In genomic region chr2:9883803-9884532, GRCm38 (mm10) we compare ENCODE assay signal across 9 mouse cellular contexts. TPM values are rescaled to one million over a fixed set of nuclear protein-coding genes. Genes with fewer than 3 reads are reported as not detected.
DNase-seq lines count a peak whose midpoint lies in the region; ATAC-seq and TF ChIP-seq lines count a peak whose summit lies in the region.
"Had no signal": no experiment of that assay in that cellular context is flagged by ENCODE, and none has a peak within 500 bp of the region (broad histone marks: within the 10 kb centered on the region; RNA-seq: fewer than 3 reads in every experiment).

No protein-coding gene starts in this region.

- no peak overlapping the region for H3K27ac ChIP-seq in heart, postnatal 0 days (ENCODE audit: low read depth)
- peak overlapping the region; percentile 78 for H3K27ac ChIP-seq in hindbrain, embryonic 13.5 days
- no peak overlapping the region for H3K27ac ChIP-seq in midbrain, embryonic 11.5 days (ENCODE audit: low read depth, low read length)
- H3K27ac ChIP-seq: layer of hippocampus, adult 2 months had no signal

- H3K36me3 ChIP-seq in heart, postnatal 0 days (replicated peaks; ENCODE audit: control insufficient read depth, insufficient read depth, low read length) = no peaks in the 10 kb centered on the region
- H3K36me3 ChIP-seq in E14TG2a.4 (ENCODE audit: insufficient read depth, low read length) = no peaks in the 10 kb centered on the region
- no peaks in the 10 kb centered on the region for H3K36me3 ChIP-seq in hindbrain, embryonic 13.5 days
- no peaks in the 10 kb centered on the region for H3K36me3 ChIP-seq in midbrain, embryonic 11.5 days (ENCODE audit: control insufficient read depth, insufficient read depth, low read length)

- WGBS in heart, postnatal 0 days = 3% methylated on average over 27 of the region's 27 CpGs
- under 1% methylated on average over 27 of the region's 27 CpGs for WGBS in hindbrain, embryonic 13.5 days
- WGBS in midbrain, embryonic 11.5 days = 0% methylated on average over 27 of the region's 27 CpGs

- ATAC-seq in heart, postnatal 0 days (ENCODE audit: insufficient read depth, low read depth) = no peak
- no peak for ATAC-seq in hindbrain, embryonic 13.5 days (ENCODE audit: low FRiP score)
- ATAC-seq in midbrain, embryonic 11.5 days (ENCODE audit: low FRiP score) = no peak

- peaks cover 18% of the 10 kb centered on the region for H3K4me1 ChIP-seq in heart, postnatal 0 days (ENCODE audit: control insufficient read depth, insufficient read depth)
- peaks cover 69% of the 10 kb centered on the region for H3K4me1 ChIP-seq in E14TG2a.4 (replicated peaks; ENCODE audit: low read depth, low read length)
- peaks cover 31% of the 10 kb centered on the region for H3K4me1 ChIP-seq in hindbrain, embryonic 13.5 days (replicated peaks)
- peaks cover 17% of the 10 kb centered on the region for H3K4me1 ChIP-seq in midbrain, embryonic 11.5 days (ENCODE audit: control insufficient read depth, insufficient read depth, low read length)

- H3K9ac ChIP-seq in heart, postnatal 0 days (replicated peaks; ENCODE audit: low read depth, low read length) = no peak overlapping the region
- H3K9ac ChIP-seq in hindbrain, embryonic 13.5 days = peak overlapping the region; percentile 66; the same call in 1 of the 2 replicates
- H3K9ac ChIP-seq in midbrain, embryonic 11.5 days (ENCODE audit: low read length) = peak overlapping the region; percentile 9; the same call in 1 of the 2 replicates

- no peak for DNase-seq in heart, postnatal 0 days (ENCODE audit: low spot score)
- no peak for DNase-seq in heart, postnatal 4 days
- peak; percentile 92 for DNase-seq in midbrain, embryonic 11.5 days (ENCODE audit: low spot score, missing footprints)
- no peak for DNase-seq in adrenal gland, adult (ENCODE audit: inconsistent age in 2 of 2, low spot score in 1 of 2)
- no peak for DNase-seq in layer of hippocampus, postnatal 36 days
- DNase-seq in cerebellum, postnatal 36 days = no peak

- H3K4me2 ChIP-seq in heart, postnatal 0 days (ENCODE audit: low read depth, low read length) = peak overlapping the region; percentile 67
- H3K4me2 ChIP-seq in hindbrain, embryonic 13.5 days = peak overlapping the region; percentile 61
- H3K4me2 ChIP-seq in midbrain, embryonic 11.5 days = peak overlapping the region; percentile 60; the same call in 1 of the 2 replicates

- peak overlapping the region; percentile 46 for H3K4me3 ChIP-seq in heart, postnatal 0 days (ENCODE audit: low read depth, low read length)
- H3K4me3 ChIP-seq in E14TG2a.4 (replicated peaks; ENCODE audit: low read length) = peak overlapping the region; percentile 51; the same call in 1 of the 2 replicates
- H3K4me3 ChIP-seq in hindbrain, embryonic 13.5 days = peak overlapping the region; percentile 41
- peak overlapping the region; percentile 26 for H3K4me3 ChIP-seq in midbrain, embryonic 11.5 days (ENCODE audit: low read depth, low read length)
- H3K4me3 ChIP-seq: layer of hippocampus, adult 2 months had no signal

- H3K9me3 ChIP-seq in heart, postnatal 0 days (replicated peaks; ENCODE audit: control insufficient read depth, low read length) = no peaks in the 10 kb centered on the region
- H3K9me3 ChIP-seq in E14TG2a.4 (ENCODE audit: low read length) = no peaks in the 10 kb centered on the region
- H3K9me3 ChIP-seq in hindbrain, embryonic 13.5 days = no peaks in the 10 kb centered on the region
- H3K9me3 ChIP-seq in midbrain, embryonic 11.5 days (ENCODE audit: control insufficient read depth, low read length) = no peaks in the 10 kb centered on the region

- TF ChIP-seq EP300 in heart, postnatal 0 days (IDR thresholded peaks at IDR 0.05; ENCODE audit: low read depth) = no peak

- no peak for TF ChIP-seq CTCF in heart, postnatal 0 days (IDR thresholded peaks at IDR 0.05; ENCODE audit: low read depth)
- TF ChIP-seq CTCF in E14TG2a.4 (conservative IDR thresholded peaks at IDR 0.05; ENCODE audit: low read length) = no peak

- peaks cover 98% of the 10 kb centered on the region for H3K27me3 ChIP-seq in heart, postnatal 0 days (ENCODE audit: control insufficient read depth, insufficient read depth, low read length)
- peaks cover 99% of the 10 kb centered on the region for H3K27me3 ChIP-seq in E14TG2a.4 (ENCODE audit: insufficient read depth, low read length)
- peaks cover 96% of the 10 kb centered on the region for H3K27me3 ChIP-seq in hindbrain, embryonic 13.5 days
- H3K27me3 ChIP-seq in midbrain, embryonic 11.5 days (ENCODE audit: control insufficient read depth, insufficient read depth, low read length) = peaks cover 87% of the 10 kb centered on the region

RNA-seq across cellular contexts. Expression of gene 4930412O13Rik, which starts 2.9 kb away (rescaled TPM):
- not detected in 2 replicates for total RNA-seq in heart, postnatal 0 days (2014; rRNA removed; ENCODE audit: low replicate concordance)
- not detected in 2 replicates for polyA plus RNA-seq in heart, postnatal 0 days (2015; fragmentation: Nextera tagmentation; extraction: Ambion mirVana)
- total RNA-seq in heart, postnatal 4 days (2021) = not detected
- 1.1 and 2.5 TPM in 2 replicates for polyA plus RNA-seq in hindbrain, embryonic 13.5 days (2015; fragmentation: Nextera tagmentation; extraction: Ambion mirVana)
- 0.20 and 1.2 TPM in 2 replicates for polyA plus RNA-seq in midbrain, embryonic 11.5 days (2014; fragmentation: Nextera tagmentation; extraction: Ambion mirVana)
- total RNA-seq in layer of hippocampus, postnatal 36 days (2021) = not detected
- total RNA-seq: layer of hippocampus, adult 2 months had no signal

RNA-seq across cellular contexts. Expression of gene 9230102O04Rik, which starts 5.4 kb away (rescaled TPM):
- total RNA-seq in heart, postnatal 0 days (2014; rRNA removed; ENCODE audit: low replicate concordance) = not detected in 2 replicates
- polyA plus RNA-seq in heart, postnatal 0 days (2015; fragmentation: Nextera tagmentation; extraction: Ambion mirVana) = not detected in 2 replicates
- total RNA-seq in heart, postnatal 4 days (2021) = not detected
- polyA plus RNA-seq in hindbrain, embryonic 13.5 days (2015; fragmentation: Nextera tagmentation; extraction: Ambion mirVana) = 1.4 and 2.7 TPM in 2 replicates
- 1.4 and 1.6 TPM in 2 replicates for polyA plus RNA-seq in midbrain, embryonic 11.5 days (2014; fragmentation: Nextera tagmentation; extraction: Ambion mirVana)
- total RNA-seq in layer of hippocampus, postnatal 36 days (2021) = not detected
- total RNA-seq: layer of hippocampus, adult 2 months had no signal

RNA-seq across cellular contexts. Expression of gene Gata3, which starts 5.9 kb away (rescaled TPM):
- 0.89 TPM in 1 of 2 replicates, not detected in the other for total RNA-seq in heart, postnatal 0 days (2014; rRNA removed; ENCODE audit: low replicate concordance)
- 0.83 and 0.93 TPM in 2 replicates for polyA plus RNA-seq in heart, postnatal 0 days (2015; fragmentation: Nextera tagmentation; extraction: Ambion mirVana)
- total RNA-seq in heart, postnatal 4 days (2021) = 1 to 10 TPM; 1.0 to 1.1 TPM
- 32.3 and 59.4 TPM in 2 replicates for polyA plus RNA-seq in hindbrain, embryonic 13.5 days (2015; fragmentation: Nextera tagmentation; extraction: Ambion mirVana)
- 34.1 and 34.8 TPM in 2 replicates for polyA plus RNA-seq in midbrain, embryonic 11.5 days (2014; fragmentation: Nextera tagmentation; extraction: Ambion mirVana)
- total RNA-seq in layer of hippocampus, postnatal 36 days (2021) = under 1 TPM in 1 of 2 experiments, not detected in 1; 0.15 TPM
- total RNA-seq: layer of hippocampus, adult 2 months had no signal
